Mouse (Mus musculus) brain, embryonic 14.5 days (tissue): Measurements from ENCODE around the gene Zc3h4.
A peak's percentile ranks its signal among the peaks of the same experiment; 100 is the strongest.

ENCODE experiments used
- CTCF ChIP-seq: fragments of 200-500 bp; IDR thresholded peaks from 2 replicates; pipeline ENCODE4 v1.5.1; 2012; ENCODE audit warnings: inconsistent platforms, mild to moderate bottlenecking, moderate library complexity, borderline replicate concordance; ENCODE audit not compliant: insufficient read depth, insufficient read length; ENCODE audit errors: extremely low read depth
- POLR2A ChIP-seq: fragments of 200-500 bp; IDR thresholded peaks from 2 replicates; pipeline ENCODE4 v1.6.1; 2012; ENCODE audit warnings: mild to moderate bottlenecking, inconsistent platforms, borderline replicate concordance; ENCODE audit not compliant: poor library complexity, insufficient read depth, insufficient read length, severe bottlenecking; ENCODE audit errors: extremely low read depth

- TF ChIP-seq CTCF (no peak), POLR2A (peak; percentile 76)
These were observed at the start of gene Zc3h4 for GRCm38 (mm10) chr7:16400689-16401611.
